Mouse (Mus musculus) heart, adult 2 months (tissue): Measurements from ENCODE around the gene Slc6a6. TPM values are rescaled to one million over a fixed set of nuclear protein-coding genes. Genes with fewer than 3 reads are reported as not detected.

Experiments
- DNase-seq, 2 experiments: peaks; one replicate each; pipeline ENCODE4 v3.0.0; 2021
- H3K27ac ChIP-seq: fragments of 200-600 bp; 2 replicates; pipeline ENCODE4 v1.8.1; 2022
- H3K27me3 ChIP-seq: fragments of 200-500 bp; 2 replicates; pipeline ENCODE4 v1.6.1; 2012; ENCODE audit warnings: mild to moderate bottlenecking, low read length, inconsistent platforms, mixed read lengths; ENCODE audit not compliant: control insufficient read depth, insufficient read depth
- H3K36me3 ChIP-seq: fragments of 200-500 bp; 2 replicates; pipeline ENCODE4 v1.6.1; 2012; ENCODE audit warnings: low read length, inconsistent platforms; ENCODE audit not compliant: control insufficient read depth, insufficient read depth
- H3K4me1 ChIP-seq: fragments of 200-500 bp; 2 replicates; pipeline ENCODE4 v1.6.1; 2011; ENCODE audit warnings: low read length; ENCODE audit not compliant: control insufficient read depth, insufficient read depth
- H3K4me3 ChIP-seq: fragments of 200-600 bp; 2 replicates; pipeline ENCODE4 v1.8.1; 2022
- H3K79me2 ChIP-seq: fragments of 200-500 bp; replicated peaks from 2 replicates; pipeline ENCODE4 v1.6.1; 2012; ENCODE audit warnings: mild to moderate bottlenecking, inconsistent platforms, low read length, moderate library complexity, mixed read lengths; ENCODE audit not compliant: control insufficient read depth, insufficient read depth
- H3K9ac ChIP-seq: fragments of 200-500 bp; 2 replicates; pipeline ENCODE4 v1.6.1; 2012; ENCODE audit warnings: low read depth, mild to moderate bottlenecking, control low read depth, inconsistent platforms, low read length, mixed read lengths
- CTCF ChIP-seq: fragments of 200-600 bp; IDR thresholded peaks from 2 replicates; pipeline ENCODE4 v1.8.1; 2022; ENCODE audit warnings: antibody characterized with exemption, mild to moderate bottlenecking, moderate library complexity
- EP300 ChIP-seq: fragments of 200-500 bp; IDR thresholded peaks from 2 replicates; pipeline ENCODE4 v1.6.1; 2011; ENCODE audit warnings: low read depth, low read length, control low read depth; ENCODE audit not compliant: insufficient read depth
- POLR2A ChIP-seq: fragments of 200-500 bp; IDR thresholded peaks from 2 replicates; pipeline ENCODE4 v1.6.1; 2011; ENCODE audit warnings: mild to moderate bottlenecking, low read depth, low read length, control low read depth; ENCODE audit not compliant: insufficient read depth
- WGBS: fragments of 180-500 bp; shearing (Covaris S2); methylation state at CpG from one replicate; pipeline ENCODE4 v1.1.7; 2018; 5-methylcytosine and 5-hydroxymethylcytosine counted together
- intact Hi-C: fragments of 180-260 bp; cut with DNase I; formaldehyde crosslinking; loops from one replicate; pipeline ENCODE4 v1.15.1; 2025
- polyA plus RNA-seq: library from polyadenylated mRNA; depleted of rRNA; stranded (reverse); fragments of >200 nt; gene quantifications from 2 replicates; pipeline ENCODE4 v1.2.3, GENCODE M21; 2012
- total RNA-seq, 2 experiments: library from RNA; stranded (reverse); gene quantifications; 2 replicates each; pipeline ENCODE4 v1.2.3; 2021

Gene Slc6a6
- total and polyA plus RNA-seq, 3 experiments, result 56.4 to 96.9 (median 86.2) TPM

DNA sequence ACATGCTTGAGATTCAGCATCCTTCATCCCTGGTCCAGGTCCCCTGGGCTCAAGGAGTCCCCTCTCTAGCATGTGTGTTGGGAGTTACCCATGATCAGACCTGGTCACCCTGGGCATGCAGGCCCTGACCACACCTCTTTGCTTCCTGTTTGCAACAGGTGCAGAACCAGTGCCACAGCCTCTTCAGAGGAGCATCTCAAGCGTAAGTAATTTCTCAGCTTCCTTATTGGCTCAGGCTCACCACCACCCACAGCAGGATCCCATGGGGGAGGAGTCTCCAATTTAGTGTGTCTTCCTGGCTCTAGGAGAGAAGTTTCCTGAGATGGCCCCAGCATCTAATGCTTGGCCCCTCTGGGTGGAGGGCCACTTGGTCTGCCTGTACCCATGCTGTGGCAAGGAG lies 15.0 kb downstream of the Slc6a6 start:
- intact Hi-C loops, result no loop called here
- peak in 1 of 2 experiments; percentile 21 for DNase-seq
- Histone ChIP-seq H3K9ac (no peak overlapping the region), H3K79me2 (peaks cover 3% of the 10 kb centered on the region), H3K27ac (no peak overlapping the region), H3K27me3 (no peaks in the 10 kb centered on the region), H3K4me3 (no peak overlapping the region), H3K36me3 (peaks cover 9% of the 10 kb centered on the region; the same call in 1 of the 2 replicates), H3K4me1 (peaks cover 20% of the 10 kb centered on the region)
- TF ChIP-seq POLR2A (no peak), EP300 (no peak), CTCF (no peak)
- 45% methylated on average over 1 of the region's 1 CpGs for WGBS

GRCm38 (mm10) chr6:91699482-91700200 lies 15.8 kb downstream of the Slc6a6 start:
- Histone ChIP-seq H3K36me3 (peaks cover 4% of the 10 kb centered on the region; the same call in 1 of the 2 replicates), H3K9ac (no peak overlapping the region), H3K4me1 (peaks cover 18% of the 10 kb centered on the region), H3K4me3 (no peak overlapping the region), H3K27me3 (no peaks in the 10 kb centered on the region), H3K27ac (no peak overlapping the region), H3K79me2 (peaks cover 3% of the 10 kb centered on the region)
- WGBS, result 64% methylated on average over 4 of the region's 4 CpGs
- no peak for DNase-seq
- TF ChIP-seq EP300 (no peak), POLR2A (no peak), CTCF (no peak)
- intact Hi-C loops, result no loop called here

GRCm38 (mm10) chr6:91700823-91701621 lies 17.2 kb downstream of the Slc6a6 start:
- Histone ChIP-seq H3K79me2 (peaks cover 2% of the 10 kb centered on the region), H3K4me3 (no peak overlapping the region), H3K9ac (no peak overlapping the region), H3K27me3 (no peaks in the 10 kb centered on the region), H3K27ac (no peak overlapping the region), H3K4me1 (peaks cover 12% of the 10 kb centered on the region), H3K36me3 (peaks cover 3% of the 10 kb centered on the region; the same call in 1 of the 2 replicates)
- DNase-seq, result no peak
- WGBS, result 82% methylated on average over 11 of the region's 11 CpGs
- TF ChIP-seq POLR2A (no peak), CTCF (no peak), EP300 (no peak)
- intact Hi-C loops, result no loop called here

DNA sequence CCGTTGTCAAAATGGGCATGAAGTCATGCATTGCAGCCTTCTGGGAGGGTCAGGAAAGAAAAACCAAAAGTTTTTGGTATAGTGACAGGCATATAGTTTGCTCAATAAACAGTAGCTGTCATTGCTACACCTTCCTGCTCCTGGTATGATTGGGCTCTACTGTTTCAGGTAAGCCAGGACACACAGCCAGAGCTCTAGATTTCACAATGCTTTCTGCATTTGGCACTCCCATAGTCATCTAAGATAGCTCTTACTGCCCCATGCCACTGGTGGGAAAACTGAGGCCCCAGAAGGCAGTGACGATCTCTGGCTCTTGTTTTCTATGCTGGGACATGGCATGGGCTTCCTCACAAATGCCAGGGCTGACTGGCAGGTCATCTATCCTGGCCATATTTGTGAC lies 19.6 kb downstream of the Slc6a6 start:
- no peak overlapping the region for H3K4me3 ChIP-seq
- 90% methylated on average over 2 of the region's 2 CpGs for WGBS
- H3K27ac ChIP-seq, result no peak overlapping the region

GRCm38 (mm10) chr6:91704446-91704845 lies 20.6 kb downstream of the Slc6a6 start:
- TF ChIP-seq POLR2A (no peak), CTCF (no peak)
- WGBS, result 61% methylated on average over 1 of the region's 1 CpGs
- Histone ChIP-seq H3K4me1 (no peaks in the 10 kb centered on the region; the same call in 1 of the 2 replicates), H3K27me3 (no peaks in the 10 kb centered on the region), H3K36me3 (no peaks in the 10 kb centered on the region), H3K9ac (no peak overlapping the region), H3K4me3 (no peak overlapping the region), H3K27ac (no peak overlapping the region), H3K79me2 (no peaks in the 10 kb centered on the region)
- intact Hi-C loops, result no loop called here
- DNase-seq, result no peak

More for the DNA sequence above, 19.6 kb downstream of the Slc6a6 start:
- no peak for DNase-seq
- H3K4me1 ChIP-seq, result peaks cover 3% of the 10 kb centered on the region
- intact Hi-C loops, result no loop called here
- H3K79me2 ChIP-seq, result 0 out of 2 replicates have a peak, but pooled peaks cover 2% of the 10 kb centered on the region
- no peaks in the 10 kb centered on the region for H3K36me3 ChIP-seq
- H3K27me3 ChIP-seq, result no peaks in the 10 kb centered on the region
- H3K9ac ChIP-seq, result no peak overlapping the region
- no peak for TF ChIP-seq CTCF
- TF ChIP-seq EP300, result no peak
- no peak for TF ChIP-seq POLR2A

DNA sequence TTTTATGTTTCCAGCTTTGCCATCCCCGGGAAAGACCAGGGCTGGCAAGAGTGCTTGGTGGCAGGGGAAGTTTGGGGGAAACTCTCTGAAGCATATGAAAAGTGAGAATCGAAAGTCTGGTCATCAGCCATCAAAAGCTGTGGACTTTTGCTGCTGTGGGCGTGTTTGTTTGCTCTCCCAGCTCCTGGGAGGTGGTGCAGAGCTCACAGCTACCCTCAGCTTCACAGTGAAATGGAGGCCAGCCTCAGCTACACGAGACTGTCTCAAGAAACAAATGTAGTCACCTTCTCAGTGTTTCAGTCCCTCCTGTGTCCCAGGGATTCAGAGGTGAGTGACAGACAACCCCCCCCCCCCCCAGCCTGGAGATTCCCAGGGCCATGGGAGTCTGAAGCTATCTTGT lies 21.8 kb downstream of the Slc6a6 start:
- Histone ChIP-seq H3K4me3 (no peak overlapping the region), H3K4me1 (no peaks in the 10 kb centered on the region), H3K36me3 (no peaks in the 10 kb centered on the region), H3K9ac (no peak overlapping the region), H3K79me2 (no peaks in the 10 kb centered on the region), H3K27ac (no peak overlapping the region), H3K27me3 (no peaks in the 10 kb centered on the region)
- TF ChIP-seq CTCF (no peak), EP300 (no peak), POLR2A (no peak)
- WGBS, result 81% methylated on average over 4 of the region's 4 CpGs
- intact Hi-C loops, result no loop called here
- no peak for DNase-seq
